ENCODE assay signal across 13 mouse cellular contexts in the genomic region with DNA sequence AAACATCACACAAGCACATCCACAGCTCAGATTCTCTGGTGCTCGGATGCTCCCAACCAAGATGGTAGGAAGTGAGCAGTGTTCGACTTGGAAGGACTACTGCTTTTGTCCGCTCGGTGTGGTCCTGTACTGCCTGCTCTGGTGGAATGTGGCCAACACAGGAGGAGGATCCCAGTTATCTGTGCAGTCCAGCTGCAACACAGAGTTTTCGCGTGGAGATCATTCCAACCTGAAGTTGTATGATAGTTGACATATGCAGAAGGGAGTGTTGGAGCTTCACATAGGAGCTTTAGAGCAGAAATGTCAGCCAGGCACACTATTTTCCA. TPM values are rescaled to one million over a fixed set of nuclear protein-coding genes. Genes with fewer than 3 reads are reported as not detected.
DNase-seq lines count a peak whose midpoint lies in the region; ATAC-seq and TF ChIP-seq lines count a peak whose summit lies in the region.
"Had no signal": no experiment of that assay in that cellular context is flagged by ENCODE, and none has a peak within 500 bp of the region (broad histone marks: within the 10 kb centered on the region; RNA-seq: fewer than 3 reads in every experiment).

No protein-coding gene starts in this region.

- peak overlapping the region; percentile 36 for H3K27ac ChIP-seq in heart, embryonic 13.5 days (replicated peaks)
- H3K27ac ChIP-seq in stomach, embryonic 15.5 days: no peak overlapping the region
- H3K27ac ChIP-seq in stomach, postnatal 0 days (replicated peaks): no peak overlapping the region
- H3K27ac ChIP-seq in liver, embryonic 12.5 days: peak overlapping the region; percentile 84
- H3K27ac ChIP-seq: midbrain, embryonic 10.5 days had no signal

- H3K4me2 ChIP-seq in heart, embryonic 13.5 days: 0 out of 2 replicates have a peak overlapping the region, but pooled peaks have one; percentile 20
- no peak overlapping the region for H3K4me2 ChIP-seq in stomach, embryonic 15.5 days
- H3K4me2 ChIP-seq in stomach, postnatal 0 days (replicated peaks; ENCODE audit: low read depth): no peak overlapping the region
- H3K4me2 ChIP-seq in liver, embryonic 12.5 days: peak overlapping the region; percentile 37

- TF ChIP-seq EP300 in stomach, postnatal 0 days (optimal IDR thresholded peaks at IDR 0.05): no peak

- no peak overlapping the region for H3K4me3 ChIP-seq in heart, embryonic 13.5 days
- H3K4me3 ChIP-seq in stomach, embryonic 15.5 days (replicated peaks): no peak overlapping the region
- H3K4me3 ChIP-seq in stomach, postnatal 0 days (ENCODE audit: low read depth, low read length): no peak overlapping the region
- no peak overlapping the region for H3K4me3 ChIP-seq in liver, embryonic 12.5 days
- H3K4me3 ChIP-seq: midbrain, embryonic 10.5 days had no signal

- ATAC-seq in heart, embryonic 13.5 days (ENCODE audit: extremely low read depth, insufficient number of reproducible peaks, low FRiP score, low TSS enrichment): no peak; the same call in 1 of the 2 replicates
- ATAC-seq in stomach, embryonic 15.5 days (ENCODE audit: insufficient read depth, low FRiP score, low read depth): peak; percentile 71; the same call in 1 of the 2 replicates
- no peak for ATAC-seq in stomach, postnatal 0 days (ENCODE audit: low FRiP score, low TSS enrichment)
- ATAC-seq in liver, embryonic 12.5 days: peak; percentile 96
- ATAC-seq: Patski had no signal

- no peak for DNase-seq in heart, postnatal 14 days
- DNase-seq in stomach, postnatal 0 days (ENCODE audit: low spot score): no peak
- DNase-seq in spleen, postnatal 4 days (ENCODE audit: low spot score in 2 of 2): peak; percentile 62 to 66
- DNase-seq in MN1 (ENCODE audit: low spot score): no peak
- DNase-seq in right cerebral cortex, adult 18-20 months: no peak
- DNase-seq: cerebellum, postnatal 10 days; heart, postnatal 36 days; left cerebral cortex, postnatal 4 days had no signal

- no peak for TF ChIP-seq CTCF in stomach, postnatal 0 days (IDR thresholded peaks at IDR 0.05; ENCODE audit: low read depth)

- no peak overlapping the region for H3K9ac ChIP-seq in heart, embryonic 13.5 days
- H3K9ac ChIP-seq in stomach, embryonic 15.5 days: no peak overlapping the region
- no peak overlapping the region for H3K9ac ChIP-seq in stomach, postnatal 0 days (ENCODE audit: low read length)
- 0 out of 2 replicates have a peak overlapping the region, but pooled peaks have one; percentile 17 for H3K9ac ChIP-seq in liver, embryonic 12.5 days

- H3K36me3 ChIP-seq in heart, embryonic 13.5 days: peaks cover 44% of the 10 kb centered on the region
- peaks cover 8% of the 10 kb centered on the region; the same call in 1 of the 2 replicates for H3K36me3 ChIP-seq in stomach, embryonic 15.5 days
- H3K36me3 ChIP-seq in stomach, postnatal 0 days (ENCODE audit: control insufficient read depth, insufficient read depth, low read length): peaks cover 3% of the 10 kb centered on the region; the same call in 1 of the 2 replicates
- H3K36me3 ChIP-seq in liver, embryonic 12.5 days: peaks cover 59% of the 10 kb centered on the region

- no peaks in the 10 kb centered on the region for H3K9me3 ChIP-seq in heart, embryonic 13.5 days
- no peaks in the 10 kb centered on the region for H3K9me3 ChIP-seq in stomach, embryonic 15.5 days
- H3K9me3 ChIP-seq in stomach, postnatal 0 days (ENCODE audit: control insufficient read depth, low read length): no peaks in the 10 kb centered on the region
- H3K9me3 ChIP-seq in liver, embryonic 12.5 days (replicated peaks): no peaks in the 10 kb centered on the region
- H3K9me3 ChIP-seq: midbrain, embryonic 10.5 days had no signal

- WGBS in heart, embryonic 13.5 days: 61% methylated on average over 6 of the region's 6 CpGs
- 84% methylated on average over 6 of the region's 6 CpGs for WGBS in stomach, embryonic 15.5 days
- 86% methylated on average over 6 of the region's 6 CpGs for WGBS in stomach, postnatal 0 days
- WGBS in liver, embryonic 12.5 days (ENCODE audit: insufficient replicate concordance): 61% methylated on average over 6 of the region's 6 CpGs

- intact Hi-C loops in heart, postnatal 14 days (cut with DNase I): no loop called here

- no peaks in the 10 kb centered on the region for H3K27me3 ChIP-seq in heart, embryonic 13.5 days (replicated peaks)
- no peaks in the 10 kb centered on the region for H3K27me3 ChIP-seq in stomach, embryonic 15.5 days (replicated peaks)
- H3K27me3 ChIP-seq in stomach, postnatal 0 days (ENCODE audit: control insufficient read depth, insufficient read depth, low read length): no peaks in the 10 kb centered on the region
- H3K27me3 ChIP-seq in liver, embryonic 12.5 days (replicated peaks): no peaks in the 10 kb centered on the region
- H3K27me3 ChIP-seq: Patski had no signal

- H3K4me1 ChIP-seq in heart, embryonic 13.5 days: peaks cover 12% of the 10 kb centered on the region; the same call in 1 of the 2 replicates
- no peaks in the 10 kb centered on the region for H3K4me1 ChIP-seq in stomach, embryonic 15.5 days
- H3K4me1 ChIP-seq in stomach, postnatal 0 days (replicated peaks; ENCODE audit: control insufficient read depth, insufficient read depth): no peaks in the 10 kb centered on the region
- H3K4me1 ChIP-seq in liver, embryonic 12.5 days: peaks cover 15% of the 10 kb centered on the region
- H3K4me1 ChIP-seq: midbrain, embryonic 10.5 days had no signal

RNA-seq across cellular contexts. Expression of a gene that starts 33.6 kb away (rescaled TPM):
- polyA plus RNA-seq in heart, embryonic 13.5 days (2015; fragmentation: Nextera tagmentation; extraction: Ambion mirVana): 14.9 and 15.9 TPM in 2 replicates
- total RNA-seq in heart, postnatal 14 days (2021): 10 to 100 TPM; 11.2 to 12.1 TPM
- polyA plus RNA-seq in stomach, embryonic 15.5 days (2015; fragmentation: Nextera tagmentation; extraction: Ambion mirVana): 20.8 and 22.9 TPM in 2 replicates
- 9.2 and 9.6 TPM in 2 replicates for polyA plus RNA-seq in stomach, postnatal 0 days (2015; fragmentation: Nextera tagmentation; extraction: Ambion mirVana)
- 22.7 and 23.6 TPM in 2 replicates for polyA plus RNA-seq in liver, embryonic 12.5 days (2016; fragmentation: Nextera tagmentation; extraction: Ambion mirVana)

RNA-seq across cellular contexts. Expression of a gene that starts 53.7 kb away (rescaled TPM):
- 72.8 and 80.0 TPM in 2 replicates for polyA plus RNA-seq in heart, embryonic 13.5 days (2015; fragmentation: Nextera tagmentation; extraction: Ambion mirVana)
- total RNA-seq in heart, postnatal 14 days (2021): 100 to 1,000 TPM; 133 to 143 TPM
- 90.7 and 99.1 TPM in 2 replicates for polyA plus RNA-seq in stomach, embryonic 15.5 days (2015; fragmentation: Nextera tagmentation; extraction: Ambion mirVana)
- polyA plus RNA-seq in stomach, postnatal 0 days (2015; fragmentation: Nextera tagmentation; extraction: Ambion mirVana): 69.3 and 76.2 TPM in 2 replicates
- 42.6 and 49.5 TPM in 2 replicates for polyA plus RNA-seq in liver, embryonic 12.5 days (2016; fragmentation: Nextera tagmentation; extraction: Ambion mirVana)

Comparison
In these comparisons a context has a peak if more than half of its experiments do, and no peak if none do; other contexts are left out.
1. ATAC-seq: peak in stomach, embryonic 15.5 days (single experiment) and liver, embryonic 12.5 days (single experiment); none in heart, embryonic 13.5 days (single experiment) and stomach, postnatal 0 days (single experiment).
2. H3K27ac ChIP-seq: peak in heart, embryonic 13.5 days (single experiment) and liver, embryonic 12.5 days (single experiment); none in stomach, embryonic 15.5 days (single experiment) and stomach, postnatal 0 days (single experiment).
3. H3K4me2 ChIP-seq: peak in heart, embryonic 13.5 days (single experiment) and liver, embryonic 12.5 days (single experiment); none in stomach, embryonic 15.5 days (single experiment) and stomach, postnatal 0 days (single experiment).
4. DNase-seq: peak in spleen, postnatal 4 days (2 of 2); none in heart, postnatal 14 days (0 of 2), stomach, postnatal 0 days (single experiment), MN1 (single experiment) and right cerebral cortex, adult 18-20 months (single experiment).